10 mouse cellular contexts compared by ENCODE assay signal in genomic region chr17:26838911-26839717, GRCm38 (mm10). TPM values are rescaled to one million over a fixed set of nuclear protein-coding genes. Genes with fewer than 3 reads are reported as not detected.
DNase-seq lines count a peak whose midpoint lies in the region; ATAC-seq and TF ChIP-seq lines count a peak whose summit lies in the region.
"Had no signal": no experiment of that assay in that cellular context is flagged by ENCODE, and none has a peak within 500 bp of the region (broad histone marks: within the 10 kb centered on the region; RNA-seq: fewer than 3 reads in every experiment).

No protein-coding gene starts in this region.

- H3K4me3 ChIP-seq in gastrocnemius, adult 2 months: peak overlapping the region; percentile 35
- peak overlapping the region; percentile 10; the same call in 1 of the 2 replicates for H3K4me3 ChIP-seq in liver, postnatal 0 days (ENCODE audit: low read depth, low read length)

- no peak overlapping the region for H3K9ac ChIP-seq in liver, postnatal 0 days (replicated peaks)

- H3K4me2 ChIP-seq in liver, postnatal 0 days (ENCODE audit: low read depth, low read length): no peak overlapping the region

- intact Hi-C loops in gastrocnemius, adult 2 months (cut with DNase I): no loop called here
- intact Hi-C loops in heart, postnatal 10 days (cut with DNase I): no loop called here

- no peaks in the 10 kb centered on the region for H3K36me3 ChIP-seq in liver, postnatal 0 days (replicated peaks; ENCODE audit: insufficient read depth, low read length)

- H3K27ac ChIP-seq in gastrocnemius, adult 2 months: no peak overlapping the region
- H3K27ac ChIP-seq in liver, postnatal 0 days (ENCODE audit: low read depth): no peak overlapping the region

- DNase-seq in gastrocnemius, adult 2 months: no peak
- no peak for DNase-seq in gastrocnemius, postnatal 10 days
- DNase-seq in embryo, embryonic 10 days (ENCODE audit: low spot score): peak; percentile 39
- DNase-seq in heart, postnatal 10 days: peak; percentile 45 to 46
- DNase-seq in liver, postnatal 0 days: no peak
- DNase-seq in layer of hippocampus, adult 8-10 months (ENCODE audit: low spot score in 2 of 2): no peak
- no peak for DNase-seq in testis, postnatal 10 days (ENCODE audit: low spot score)

- H3K9me3 ChIP-seq in liver, postnatal 0 days (ENCODE audit: low read length): no peaks in the 10 kb centered on the region

- no peak for ATAC-seq in liver, postnatal 0 days
- no peak for ATAC-seq in CD4-positive, CD25-positive, alpha-beta regulatory T cell, adult 4 months

- WGBS in liver, postnatal 0 days (ENCODE audit: insufficient replicate concordance): 1% methylated on average over 81 of the region's 87 CpGs

- TF ChIP-seq CTCF in gastrocnemius, adult 2 months (IDR thresholded peaks at IDR 0.05): no peak
- no peak for TF ChIP-seq CTCF in liver, postnatal 0 days (IDR thresholded peaks at IDR 0.05; ENCODE audit: low read depth)

- peaks cover 100% of the 10 kb centered on the region for H3K27me3 ChIP-seq in liver, postnatal 0 days (ENCODE audit: insufficient read depth, low read length)

- peaks cover 3% of the 10 kb centered on the region; the same call in 1 of the 2 replicates for H3K4me1 ChIP-seq in liver, postnatal 0 days (ENCODE audit: insufficient read depth)

- TF ChIP-seq EP300 in liver, postnatal 0 days (IDR thresholded peaks at IDR 0.05; ENCODE audit: low read depth): no peak

RNA-seq across cellular contexts. Expression of gene Nkx2-5, which starts 5.7 kb away (rescaled TPM):
- total RNA-seq in gastrocnemius, adult 2 months (2021): not detected
- not detected for total RNA-seq in gastrocnemius, postnatal 10 days (2021)
- total RNA-seq in heart, postnatal 10 days (2021): 10 to 100 TPM; 77.5 to 93.1 TPM
- polyA plus RNA-seq in liver, postnatal 0 days (2015; fragmentation: Nextera tagmentation; extraction: Ambion mirVana): not detected in 2 replicates
- total RNA-seq in layer of hippocampus, adult 8-10 months (2022): not detected
- not detected for polyA plus RNA-seq in CD4-positive, CD25-positive, alpha-beta regulatory T cell, adult 4 months (2017; shearing (Covaris generic))
- total RNA-seq: granulocyte monocyte progenitor cell, adult 5-6 weeks had no signal
- polyA plus RNA-seq: brain, embryonic 14.5 days had no signal

RNA-seq across cellular contexts. Expression of gene Bnip1, which starts 58.2 kb away (rescaled TPM):
- 10 to 100 TPM; 27.3 to 30.3 TPM for total RNA-seq in gastrocnemius, adult 2 months (2021)
- total RNA-seq in gastrocnemius, postnatal 10 days (2021): 10 to 100 TPM; 22.8 to 26.3 TPM
- total RNA-seq in heart, postnatal 10 days (2021): 10 to 100 TPM; 35.7 to 38.2 TPM
- 18.6 and 19.7 TPM in 2 replicates for polyA plus RNA-seq in liver, postnatal 0 days (2015; fragmentation: Nextera tagmentation; extraction: Ambion mirVana)
- total RNA-seq in layer of hippocampus, adult 8-10 months (2022): 10 to 100 TPM; 32.7 to 35.3 (median 33.6) TPM
- 10 to 100 TPM; 26.9 to 40.0 TPM for polyA plus RNA-seq in CD4-positive, CD25-positive, alpha-beta regulatory T cell, adult 4 months (2017; shearing (Covaris generic))

Comparison
In these comparisons a context has a peak if more than half of its experiments do, and no peak if none do; other contexts are left out.
1. DNase-seq: peak in embryo, embryonic 10 days (single experiment) and heart, postnatal 10 days (2 of 2); none in gastrocnemius, adult 2 months (single experiment), gastrocnemius, postnatal 10 days (single experiment), liver, postnatal 0 days (single experiment), layer of hippocampus, adult 8-10 months (0 of 2) and testis, postnatal 10 days (single experiment).
2. RNA of gene Nkx2-5, which starts 5.7 kb away (total RNA-seq): 77.5 to 93.1 TPM in heart, postnatal 10 days; not detected in gastrocnemius, adult 2 months, not detected in gastrocnemius, postnatal 10 days and not detected in layer of hippocampus, adult 8-10 months; every median in the first group is over 10 times any median in the second.